Mouse (Mus musculus) regulatory T cell (primary cell): Measurements from ENCODE around the gene Usmg5.
"Not testable (repeated sequence)": the region's sequence is repeated elsewhere in the genome, so short reads cannot be mapped to it uniquely, and the experiment has no call there.

Experiments
- in situ Hi-C: fragments of 300-600 bp; cut with MboI, MseI; formaldehyde crosslinking; loops from one replicate; pipeline ENCODE4 v1.15.1; 2025; ENCODE audit warnings: high pct_unique_total_duplicates

The Usmg5 gene

GRCm38 (mm10) chr19:47090550-47091156, at the start of gene Usmg5, which contains the start of gene Pdcd11:
Usmg5 (minus strand) TSS chr19:47090647.
Pdcd11 (plus strand) TSS chr19:47090768.
- in situ Hi-C loops = no loop called here

GRCm38 (mm10) chr19:47139611-47140010, 49.2 kb upstream of the Usmg5 start:
- in situ Hi-C loops = not testable (repeated sequence)

- in situ Hi-C loops = no loop called here
Observed at GRCm38 (mm10) chr19:47137771-47138421, 47.4 kb upstream of the Usmg5 start, which contains the start of gene Calhm2. Calhm2 (minus strand) TSS chr19:47138294.

GRCm38 (mm10) chr19:47137051-47137581, 46.7 kb upstream of the Usmg5 start:
- in situ Hi-C loops = no loop called here

GRCm38 (mm10) chr19:47136170-47136569, 45.7 kb upstream of the Usmg5 start:
- in situ Hi-C loops = no loop called here

- in situ Hi-C loops = no loop called here
Observed at GRCm38 (mm10) chr19:47135568-47135967, 45.1 kb upstream of the Usmg5 start.

GRCm38 (mm10) chr19:47133161-47133560, 42.7 kb upstream of the Usmg5 start:
- in situ Hi-C loops = no loop called here

GRCm38 (mm10) chr19:47130551-47131125, 40.2 kb upstream of the Usmg5 start:
- in situ Hi-C loops = no loop called here

- in situ Hi-C loops = no loop called here
Observed at GRCm38 (mm10) chr19:47128835-47129234, 38.4 kb upstream of the Usmg5 start.

GRCm38 (mm10) chr19:47128164-47128563, 37.7 kb upstream of the Usmg5 start:
- in situ Hi-C loops = no loop called here

GRCm38 (mm10) chr19:47122802-47123201, 32.4 kb upstream of the Usmg5 start:
- in situ Hi-C loops = loop anchor here (5.0 kb wide), 1 partner anchor 44 kb away; no protein-coding TSS in a partner anchor

GRCm38 (mm10) chr19:47121054-47121453, 30.6 kb upstream of the Usmg5 start:
- in situ Hi-C loops = loop anchor here (5.0 kb wide), 1 partner anchor 46 kb away; no protein-coding TSS in a partner anchor

- in situ Hi-C loops = no loop called here
Observed at GRCm38 (mm10) chr19:47118634-47119033, 28.2 kb upstream of the Usmg5 start.

- in situ Hi-C loops = no loop called here
Observed at GRCm38 (mm10) chr19:47104641-47105271, 14.3 kb upstream of the Usmg5 start.

GRCm38 (mm10) chr19:47101080-47101479, 10.6 kb upstream of the Usmg5 start:
- in situ Hi-C loops = no loop called here

GRCm38 (mm10) chr19:47089718-47090525, 525 bp downstream of the Usmg5 start:
- in situ Hi-C loops = no loop called here

- in situ Hi-C loops = no loop called here
Observed at GRCm38 (mm10) chr19:47088226-47088625, 2.2 kb downstream of the Usmg5 start.

GRCm38 (mm10) chr19:47067924-47068611, 22.4 kb downstream of the Usmg5 start:
- in situ Hi-C loops = no loop called here

- in situ Hi-C loops = no loop called here
Observed at GRCm38 (mm10) chr19:47067096-47067882, 23.2 kb downstream of the Usmg5 start, which contains the start of gene Taf5. Taf5 (plus strand) TSS chr19:47067746.

GRCm38 (mm10) chr19:47065860-47066259, 24.6 kb downstream of the Usmg5 start:
- in situ Hi-C loops = no loop called here
